Mouse (Mus musculus): Measurements from ENCODE around the gene Spred2.

Spred2 gene

DNA sequence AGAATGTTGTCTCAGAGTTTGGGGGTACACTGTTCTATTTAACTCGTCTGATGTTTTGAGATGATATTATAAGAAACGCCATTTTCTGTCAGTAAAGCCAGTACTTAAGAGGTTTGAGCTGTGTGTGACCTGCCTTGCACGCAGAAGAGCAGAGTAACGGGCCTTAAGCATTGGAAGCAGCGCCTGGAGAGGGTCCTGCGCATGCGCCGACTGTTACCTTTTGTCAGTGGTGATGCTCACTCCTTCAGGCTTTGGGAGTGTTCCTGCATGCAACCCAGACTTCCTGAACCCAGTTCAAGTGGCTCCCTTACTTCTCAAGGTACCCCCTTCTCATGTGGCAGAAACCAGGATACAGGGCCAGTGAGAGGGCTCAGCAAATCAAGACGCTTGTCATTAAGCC lies 59.9 kb downstream of the Spred2 start:
- DNase-seq (ENCODE audit: low spot score) = no peak

GRCm38 (mm10) chr11:19985283-19985854 lies 61.2 kb downstream of the Spred2 start:
- DNase-seq (ENCODE audit: low spot score) = no peak

DNA sequence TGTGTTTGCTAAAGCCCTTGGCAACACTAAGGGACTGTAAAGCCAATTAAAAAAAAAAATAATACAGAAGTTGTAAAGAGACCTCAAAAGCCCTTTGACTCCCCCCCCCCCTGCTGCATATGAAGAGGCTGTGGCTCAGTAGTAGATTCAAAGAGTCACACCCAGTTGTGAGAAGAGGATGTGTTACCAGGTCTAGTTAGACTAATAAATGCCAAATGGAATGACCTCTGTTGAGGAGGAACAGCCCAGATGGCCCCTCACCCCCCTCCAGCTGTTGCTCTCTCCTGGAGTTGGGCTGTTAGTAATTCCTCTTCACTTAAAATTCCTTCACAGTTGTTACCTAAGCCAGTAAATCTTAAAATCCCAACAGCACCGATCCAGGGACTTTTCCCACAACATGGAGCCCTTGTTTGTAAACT lies 62.3 kb downstream of the Spred2 start:
- peak; percentile 33 for DNase-seq (ENCODE audit: low spot score)

- DNase-seq (ENCODE audit: low spot score) = no peak
Measured at GRCm38 (mm10) chr11:19986871-19987755, 62.9 kb downstream of the Spred2 start.

GRCm38 (mm10) chr11:19987756-19988091 lies 63.5 kb downstream of the Spred2 start:
- DNase-seq (ENCODE audit: low spot score) = no peak

GRCm38 (mm10) chr11:19988224-19988623 lies 64.0 kb downstream of the Spred2 start:
- no peak for DNase-seq (ENCODE audit: low spot score)

DNA sequence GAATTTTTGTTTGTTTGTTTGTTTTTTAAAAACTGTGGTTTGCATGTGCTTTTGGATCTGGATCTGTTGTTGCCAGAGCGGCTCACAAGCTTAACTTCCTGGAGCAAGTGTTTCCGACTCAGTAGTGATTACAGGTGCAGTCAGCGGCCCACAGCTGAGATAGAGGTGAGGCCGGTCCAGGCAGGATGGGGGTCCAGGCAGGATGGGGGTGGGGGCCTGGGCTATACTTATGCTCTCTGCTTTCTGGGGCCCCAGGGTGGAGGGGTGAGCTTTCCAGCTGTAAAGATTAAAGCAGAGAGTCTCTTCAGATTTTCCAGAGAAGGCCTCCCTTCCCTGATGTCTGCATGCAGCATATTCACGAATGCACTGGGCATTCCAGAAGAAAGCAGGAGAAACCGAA lies 64.5 kb downstream of the Spred2 start:
- DNase-seq (ENCODE audit: low spot score) = no peak

- no peak for DNase-seq (ENCODE audit: low spot score)
Measured at GRCm38 (mm10) chr11:19989141-19989910, 65.2 kb downstream of the Spred2 start.

GRCm38 (mm10) chr11:19990731-19991130 lies 66.6 kb downstream of the Spred2 start:
- DNase-seq (ENCODE audit: low spot score) = no peak

- peak; percentile 31 for DNase-seq (ENCODE audit: low spot score)
Measured at GRCm38 (mm10) chr11:19991303-19991976, 67.3 kb downstream of the Spred2 start.

GRCm38 (mm10) chr11:19992341-19993281 lies 68.4 kb downstream of the Spred2 start:
- DNase-seq (ENCODE audit: low spot score) = peak; percentile 69

- no peak for DNase-seq (ENCODE audit: low spot score)
Measured at GRCm38 (mm10) chr11:19993753-19994152, 69.6 kb downstream of the Spred2 start.

GRCm38 (mm10) chr11:19994262-19994790 lies 70.2 kb downstream of the Spred2 start:
- DNase-seq (ENCODE audit: low spot score) = no peak

DNA sequence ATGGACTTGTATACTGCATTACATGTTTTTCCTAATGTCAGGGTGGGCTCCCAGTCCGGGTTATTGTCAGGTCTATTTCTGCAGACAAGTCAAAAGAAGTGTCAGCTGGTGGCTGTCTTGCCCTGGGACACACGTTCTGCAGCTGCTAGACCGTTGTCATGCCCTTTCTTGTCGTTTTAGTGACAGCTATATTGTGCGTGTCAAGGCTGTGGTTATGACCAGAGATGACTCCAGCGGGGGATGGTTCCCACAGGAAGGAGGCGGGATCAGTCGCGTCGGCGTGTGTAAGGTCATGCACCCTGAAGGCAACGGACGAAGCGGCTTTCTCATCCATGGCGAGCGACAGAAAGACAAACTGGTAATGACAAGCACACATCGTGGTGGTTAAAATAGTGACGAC lies 73.8 kb downstream of the Spred2 start:
- no peak for DNase-seq (ENCODE audit: low spot score)

- no peak for DNase-seq (ENCODE audit: low spot score)
Measured at GRCm38 (mm10) chr11:20002883-20003282, 78.7 kb downstream of the Spred2 start.

- no peak for DNase-seq (ENCODE audit: low spot score)
Measured at GRCm38 (mm10) chr11:20007701-20008100, 83.5 kb downstream of the Spred2 start.

- no peak for DNase-seq (ENCODE audit: low spot score)
Measured at GRCm38 (mm10) chr11:20011210-20011978, 87.2 kb downstream of the Spred2 start.

- DNase-seq (ENCODE audit: low spot score) = no peak
Measured at GRCm38 (mm10) chr11:20013366-20013765, 89.2 kb downstream of the Spred2 start.

DNA sequence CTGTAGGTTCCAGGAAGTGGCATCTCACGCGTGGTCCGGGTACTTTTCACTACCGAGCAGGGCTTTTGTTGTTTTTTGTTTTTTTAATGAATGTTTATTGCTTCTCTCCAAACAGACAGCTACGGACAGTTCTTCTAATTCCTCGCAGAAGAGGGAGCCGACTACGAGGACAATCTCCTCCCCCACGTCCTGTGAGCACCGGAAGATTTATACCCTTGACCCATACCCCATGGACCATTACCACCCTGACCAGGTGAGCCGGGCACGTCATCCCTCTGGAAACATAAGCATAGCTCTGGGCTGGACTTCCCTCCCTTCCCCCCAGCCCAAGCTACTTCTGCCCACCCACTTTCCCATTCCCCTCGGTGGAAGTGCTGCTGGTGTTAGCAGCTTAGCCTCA lies 93.8 kb downstream of the Spred2 start:
- DNase-seq (ENCODE audit: low spot score) = no peak

GRCm38 (mm10) chr11:20018905-20019304 lies 94.7 kb downstream of the Spred2 start:
- no peak for DNase-seq (ENCODE audit: low spot score)

All from MN1 (cell line).